Mouse (Mus musculus) hematopoietic stem cell, adult 5-6 weeks (primary cell): Measurements from ENCODE around the gene Rmnd5b. TPM values are rescaled to one million over a fixed set of nuclear protein-coding genes. Genes with fewer than 3 reads are reported as not detected.
A peak's percentile ranks its signal among the peaks of the same experiment; 100 is the strongest.
"Not testable (repeated sequence)": the region's sequence is repeated elsewhere in the genome, so short reads cannot be mapped to it uniquely, and the experiment has no call there.

ENCODE experiments used
- ATAC-seq, 2 experiments: fragments of 125-278 bp in 1 of 2; replicated peaks in 1 of 2; 2 replicates each; pipeline ENCODE4 v1.8.0; 2016 to 2017; ENCODE audit warnings: inconsistent platforms in 2 of 2, mild to moderate bottlenecking in 2 of 2, moderate number of reproducible peaks in 2 of 2, low read depth in 1 of 2, moderate TSS enrichment in 1 of 2; ENCODE audit not compliant: low FRiP score in 2 of 2, poor library complexity in 2 of 2, severe bottlenecking in 2 of 2, insufficient read depth in 1 of 2, low TSS enrichment in 1 of 2
- total RNA-seq: library from RNA; stranded (forward); fragments of 172-1452, 232-1000 nt; gene quantifications from 2 replicates; pipeline ENCODE4 v1.2.3, GENCODE M21; 2017

Gene Rmnd5b
- total RNA-seq, 1 experiment from 2014 or later, result 15.6 TPM

- ATAC-seq, result no peak
Observed at GRCm38 (mm10) chr11:51633721-51634120, 2.0 kb downstream of the Rmnd5b start.

GRCm38 (mm10) chr11:51633200-51633599 is 2.5 kb downstream of the Rmnd5b start:
- not testable (repeated sequence) for ATAC-seq

- ATAC-seq, result peak; percentile 15 to 22; a peak in 2 of 4 replicates
Observed at GRCm38 (mm10) chr11:51632130-51632753, 3.5 kb downstream of the Rmnd5b start.

- no peak for ATAC-seq
Observed at GRCm38 (mm10) chr11:51629651-51630314, 5.9 kb downstream of the Rmnd5b start.

- ATAC-seq, result no peak
Observed at GRCm38 (mm10) chr11:51627907-51628306, 7.8 kb downstream of the Rmnd5b start.

- no peak for ATAC-seq
Observed at GRCm38 (mm10) chr11:51627425-51627824, 8.3 kb downstream of the Rmnd5b start.

- no peak for ATAC-seq
Observed at GRCm38 (mm10) chr11:51625187-51625820, 10.4 kb downstream of the Rmnd5b start.

- ATAC-seq, result no peak
Observed at GRCm38 (mm10) chr11:51622971-51623491, 12.7 kb downstream of the Rmnd5b start.

GRCm38 (mm10) chr11:51621776-51622175 is 13.9 kb downstream of the Rmnd5b start:
- ATAC-seq, result no peak

- ATAC-seq, result no peak
Observed at GRCm38 (mm10) chr11:51620084-51620483, 15.6 kb downstream of the Rmnd5b start.

- ATAC-seq, result peak; percentile 72 to 74
Observed at GRCm38 (mm10) chr11:51619409-51620060, 16.2 kb downstream of the Rmnd5b start, which contains the start of gene Nhp2. Nhp2 (plus strand) TSS chr11:51619735.

GRCm38 (mm10) chr11:51618894-51619408 is 16.7 kb downstream of the Rmnd5b start:
- no peak for ATAC-seq

GRCm38 (mm10) chr11:51617693-51618092 is 18.0 kb downstream of the Rmnd5b start:
- ATAC-seq, result peak; percentile 36 to 42; a peak in 1 of 4 replicates

- not testable (repeated sequence) for ATAC-seq
Observed at GRCm38 (mm10) chr11:51616113-51616512, 19.6 kb downstream of the Rmnd5b start.

- peak; percentile 68 to 73 for ATAC-seq
Observed at GRCm38 (mm10) chr11:51615601-51616000, 20.1 kb downstream of the Rmnd5b start.

- no peak for ATAC-seq
Observed at GRCm38 (mm10) chr11:51615129-51615528, 20.6 kb downstream of the Rmnd5b start.

GRCm38 (mm10) chr11:51614256-51614655 is 21.4 kb downstream of the Rmnd5b start:
- no peak for ATAC-seq
